Mouse (Mus musculus) cerebellum, adult 2 months (tissue): ENCODE results near the gene Plekhm3. TPM values are rescaled to one million over a fixed set of nuclear protein-coding genes. Genes with fewer than 3 reads are reported as not detected.

Experiments
- DNase-seq, 2 experiments: peaks; one replicate each; pipeline ENCODE4 v3.0.0; 2021
- H3K27ac ChIP-seq: fragments of 200-500 bp; 2 replicates; pipeline ENCODE4 v1.5.1; 2012; ENCODE audit warnings: low read length, control low read depth, inconsistent platforms; ENCODE audit not compliant: insufficient read depth
- H3K27me3 ChIP-seq: fragments of 200-500 bp; 2 replicates; pipeline ENCODE4 v1.6.1; 2012; ENCODE audit warnings: inconsistent platforms, mild to moderate bottlenecking, low read length, moderate library complexity; ENCODE audit not compliant: control insufficient read depth, insufficient read depth
- H3K4me1 ChIP-seq: fragments of 200-500 bp; 2 replicates; pipeline ENCODE4 v1.6.1; 2011; ENCODE audit warnings: low read length; ENCODE audit not compliant: control insufficient read depth, insufficient read depth
- H3K4me3 ChIP-seq: fragments of 200-500 bp; replicated peaks from 2 replicates; pipeline ENCODE3; 2011; ENCODE audit warnings: mild to moderate bottlenecking, low read depth, low read length, control low read depth; ENCODE audit not compliant: insufficient read depth
- CTCF ChIP-seq: fragments of 200-500 bp; IDR thresholded peaks from 2 replicates; pipeline ENCODE4 v1.5.1; 2011; ENCODE audit warnings: low read depth, mild to moderate bottlenecking, control low read depth, low read length, moderate library complexity, borderline replicate concordance; ENCODE audit not compliant: insufficient read depth
- POLR2A ChIP-seq: fragments of 200-500 bp; IDR thresholded peaks from 2 replicates; pipeline ENCODE4 v1.6.1; 2011; ENCODE audit warnings: low read length, control low read depth, borderline replicate concordance; ENCODE audit not compliant: insufficient read depth
- WGBS: fragments of 180-500 bp; shearing (Covaris S2); methylation state at CpG from one replicate; pipeline ENCODE4 v1.1.7; 2018; 5-methylcytosine and 5-hydroxymethylcytosine counted together
- polyA plus RNA-seq: library from polyadenylated mRNA; depleted of rRNA; stranded (reverse); fragments of >200 nt; gene quantifications from 2 replicates; pipeline ENCODE4 v1.2.3, GENCODE M21; 2012

Plekhm3 gene
- polyA plus RNA-seq, 1 experiment = 14.5 TPM

GRCm38 (mm10) chr1:64836584-64836983 is 120.0 kb downstream of the Plekhm3 start:
- TF ChIP-seq CTCF (no peak), POLR2A (no peak)
- WGBS = 89% methylated on average over 5 of the region's 5 CpGs
- H3K27ac ChIP-seq = no peak overlapping the region

DNA sequence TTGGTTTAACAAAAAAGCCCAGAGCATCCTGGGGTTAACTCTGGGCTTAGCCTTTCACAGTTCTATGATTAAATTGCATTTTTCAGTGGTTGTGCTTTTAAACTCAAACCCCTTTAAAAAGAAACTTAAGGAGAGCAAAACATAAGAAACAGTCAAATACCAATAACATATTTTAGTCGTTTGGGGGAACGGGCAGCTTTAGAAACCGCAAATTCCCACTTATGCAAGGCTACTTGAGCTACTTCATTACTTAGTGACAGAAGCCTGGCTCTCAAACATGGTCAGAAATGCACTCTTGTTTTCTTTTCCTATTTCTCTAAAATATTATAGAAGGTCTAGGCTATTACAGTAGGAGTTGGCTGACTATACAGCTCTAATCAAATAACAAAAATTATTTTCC is 120.5 kb downstream of the Plekhm3 start:
- no peak for TF ChIP-seq CTCF
- no peak for TF ChIP-seq POLR2A
- Histone ChIP-seq H3K27ac (no peak overlapping the region), H3K4me3 (no peak overlapping the region), H3K4me1 (no peaks in the 10 kb centered on the region), H3K27me3 (no peaks in the 10 kb centered on the region)
- no peak for DNase-seq
- WGBS = 90% methylated on average over 3 of the region's 3 CpGs

More at GRCm38 (mm10) chr1:64836584-64836983, 120.0 kb downstream of the Plekhm3 start:
- no peaks in the 10 kb centered on the region for H3K27me3 ChIP-seq
- H3K4me1 ChIP-seq = no peaks in the 10 kb centered on the region
- no peak overlapping the region for H3K4me3 ChIP-seq
- DNase-seq = no peak

DNA sequence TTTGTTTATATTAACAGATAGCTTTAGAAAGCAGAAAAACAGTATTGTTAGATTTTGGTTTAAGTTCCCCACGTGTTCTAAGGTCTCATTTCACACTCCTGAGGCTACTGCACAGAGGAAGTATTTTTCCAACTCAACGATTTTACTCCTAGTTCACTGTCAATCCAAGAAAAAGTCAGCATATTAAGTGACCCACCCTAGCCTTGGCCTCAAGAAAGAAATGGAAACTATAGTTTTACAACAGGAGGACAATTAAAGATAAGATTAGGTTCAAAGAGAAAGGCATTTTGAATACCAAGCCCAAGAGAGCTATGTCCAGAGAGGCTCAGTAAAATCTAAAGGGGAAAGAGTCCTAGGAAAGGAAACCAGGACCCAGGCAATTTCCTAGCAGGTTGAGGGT is 125.1 kb downstream of the Plekhm3 start:
- WGBS = 90% methylated on average over 2 of the region's 2 CpGs
- Histone ChIP-seq H3K4me1 (no peaks in the 10 kb centered on the region), H3K4me3 (no peak overlapping the region), H3K27me3 (no peaks in the 10 kb centered on the region), H3K27ac (no peak overlapping the region)
- no peak for DNase-seq
- TF ChIP-seq CTCF (no peak), POLR2A (no peak)

DNA sequence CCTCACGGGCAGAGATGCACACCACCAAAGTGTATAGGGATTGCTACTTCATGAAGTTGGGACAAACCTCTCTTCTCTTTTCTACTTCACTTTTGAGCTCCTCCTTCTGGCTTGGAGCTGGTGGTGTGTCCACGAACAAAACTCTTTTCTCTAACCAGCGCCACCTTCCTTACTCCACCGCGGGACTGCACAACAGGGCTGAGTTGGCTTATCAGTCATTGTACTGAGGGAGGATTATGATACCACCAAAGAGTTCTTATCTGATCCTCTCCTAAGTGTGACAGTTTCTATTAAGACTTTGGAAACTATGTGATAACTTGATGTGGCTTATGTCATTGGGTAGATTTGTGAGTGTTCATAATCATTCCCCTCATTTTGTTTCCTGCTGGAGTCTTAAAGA is 129.2 kb downstream of the Plekhm3 start:
- no peak for DNase-seq
- H3K4me3 ChIP-seq = no peak overlapping the region
- H3K27ac ChIP-seq = no peak overlapping the region
- TF ChIP-seq POLR2A (no peak), CTCF (no peak)
- H3K27me3 ChIP-seq = no peaks in the 10 kb centered on the region
- 97% methylated on average over 5 of the region's 5 CpGs for WGBS
- no peaks in the 10 kb centered on the region for H3K4me1 ChIP-seq

DNA sequence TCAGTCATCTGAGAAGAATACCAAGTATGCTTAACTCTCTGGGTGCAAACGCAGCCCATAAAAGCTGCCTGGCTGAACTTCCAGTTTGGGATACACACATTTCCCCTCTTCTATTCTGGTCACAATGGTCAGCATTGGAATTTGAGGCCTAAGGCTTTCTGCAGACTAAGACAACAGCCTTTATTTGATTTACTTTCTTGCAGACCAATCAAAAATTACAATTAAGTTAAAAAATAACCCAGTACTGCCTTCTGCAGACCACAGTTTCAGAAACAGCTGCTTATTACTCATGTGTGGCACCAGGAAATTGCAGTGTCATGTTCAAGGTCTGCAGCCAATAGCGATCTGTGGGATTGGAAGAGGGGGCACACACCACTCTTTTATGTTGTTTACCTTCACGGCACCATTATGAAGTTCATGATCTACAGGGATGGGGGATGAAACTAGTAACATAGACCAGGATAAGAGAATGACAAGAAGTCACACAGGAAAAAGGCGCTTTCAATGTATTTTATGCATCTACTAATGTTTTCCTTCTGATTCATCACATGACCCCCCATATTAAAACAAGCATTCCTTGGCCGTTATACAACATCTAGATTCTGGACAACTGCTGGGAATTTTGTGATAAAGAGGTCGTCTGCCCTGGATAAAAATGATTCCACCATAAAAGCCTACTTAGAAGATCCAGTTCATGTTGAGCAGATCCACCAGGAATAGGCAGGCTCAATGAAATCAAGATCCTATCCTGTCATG is 130.1 kb downstream of the Plekhm3 start:
- Histone ChIP-seq H3K27ac (no peak overlapping the region), H3K4me1 (no peaks in the 10 kb centered on the region), H3K27me3 (no peaks in the 10 kb centered on the region), H3K4me3 (no peak overlapping the region)
- WGBS = 85% methylated on average over 6 of the region's 6 CpGs
- TF ChIP-seq POLR2A (no peak), CTCF (no peak)
- DNase-seq = no peak

DNA sequence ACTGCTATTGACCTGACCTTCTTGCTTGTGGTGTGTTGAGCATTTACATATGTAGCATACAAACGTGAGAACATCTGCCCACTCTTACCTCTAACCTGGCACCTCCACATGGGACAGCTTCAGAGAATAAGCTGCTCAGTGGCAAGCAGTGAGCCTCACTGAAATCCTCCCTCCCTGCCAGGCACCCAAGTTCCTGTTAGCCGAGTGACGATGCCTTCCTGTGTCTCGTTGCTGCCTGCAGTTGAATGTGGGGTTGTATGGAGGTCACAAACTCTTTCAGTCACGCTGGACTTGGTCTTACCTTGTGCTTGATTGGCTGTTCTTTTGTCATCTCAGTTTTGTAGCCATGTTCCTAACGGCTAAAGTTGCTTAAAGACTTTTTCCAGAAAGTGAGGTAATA is 133.1 kb downstream of the Plekhm3 start:
- TF ChIP-seq POLR2A (no peak), CTCF (no peak)
- Histone ChIP-seq H3K4me3 (no peak overlapping the region), H3K4me1 (no peaks in the 10 kb centered on the region; the same call in 1 of the 2 replicates), H3K27ac (no peak overlapping the region), H3K27me3 (no peaks in the 10 kb centered on the region)
- 92% methylated on average over 6 of the region's 6 CpGs for WGBS
- DNase-seq = no peak

- Histone ChIP-seq H3K4me3 (no peak overlapping the region), H3K27ac (no peak overlapping the region), H3K27me3 (no peaks in the 10 kb centered on the region), H3K4me1 (peaks cover 5% of the 10 kb centered on the region; the same call in 1 of the 2 replicates)
- TF ChIP-seq POLR2A (no peak), CTCF (no peak)
- peak; percentile 70 to 86 for DNase-seq
- 10% methylated on average over 5 of the region's 5 CpGs for WGBS
Observed at GRCm38 (mm10) chr1:64817709-64818108, 138.9 kb downstream of the Plekhm3 start.

GRCm38 (mm10) chr1:64813182-64813581 is 143.4 kb downstream of the Plekhm3 start:
- Histone ChIP-seq H3K4me1 (peaks cover 5% of the 10 kb centered on the region; the same call in 1 of the 2 replicates), H3K27me3 (no peaks in the 10 kb centered on the region), H3K4me3 (no peak overlapping the region), H3K27ac (no peak overlapping the region)
- 98% methylated on average over 2 of the region's 2 CpGs for WGBS
- no peak for DNase-seq
- TF ChIP-seq CTCF (no peak), POLR2A (no peak)
